Mouse (Mus musculus) ES-E14 (cell line): ENCODE data around the gene Islr.

Experiments
- CHD2 ChIP-seq: IDR thresholded peaks from 2 replicates; pipeline ENCODE4 v1.6.1; 2014; ENCODE audit warnings: mild to moderate bottlenecking, low read depth, low read length, inconsistent platforms
- HCFC1 ChIP-seq: IDR thresholded peaks from 2 replicates; pipeline ENCODE4 v1.6.1; 2012; ENCODE audit warnings: low read length, inconsistent platforms, borderline replicate concordance; ENCODE audit not compliant: insufficient read depth
- MAFK ChIP-seq: IDR thresholded peaks from 2 replicates; pipeline ENCODE4 v1.6.1; 2014; ENCODE audit warnings: mild to moderate bottlenecking, low read depth, low read length, inconsistent platforms; ENCODE audit not compliant: insufficient read depth
- ZC3H11A ChIP-seq: IDR thresholded peaks from 2 replicates; pipeline ENCODE4 v1.6.1; 2012; ENCODE audit warnings: low read depth, mild to moderate bottlenecking, inconsistent platforms, low read length, borderline replicate concordance
- ZNF384 ChIP-seq: IDR thresholded peaks from 2 replicates; pipeline ENCODE4 v1.6.1; 2012; ENCODE audit warnings: low read depth, low read length, inconsistent platforms

DNA sequence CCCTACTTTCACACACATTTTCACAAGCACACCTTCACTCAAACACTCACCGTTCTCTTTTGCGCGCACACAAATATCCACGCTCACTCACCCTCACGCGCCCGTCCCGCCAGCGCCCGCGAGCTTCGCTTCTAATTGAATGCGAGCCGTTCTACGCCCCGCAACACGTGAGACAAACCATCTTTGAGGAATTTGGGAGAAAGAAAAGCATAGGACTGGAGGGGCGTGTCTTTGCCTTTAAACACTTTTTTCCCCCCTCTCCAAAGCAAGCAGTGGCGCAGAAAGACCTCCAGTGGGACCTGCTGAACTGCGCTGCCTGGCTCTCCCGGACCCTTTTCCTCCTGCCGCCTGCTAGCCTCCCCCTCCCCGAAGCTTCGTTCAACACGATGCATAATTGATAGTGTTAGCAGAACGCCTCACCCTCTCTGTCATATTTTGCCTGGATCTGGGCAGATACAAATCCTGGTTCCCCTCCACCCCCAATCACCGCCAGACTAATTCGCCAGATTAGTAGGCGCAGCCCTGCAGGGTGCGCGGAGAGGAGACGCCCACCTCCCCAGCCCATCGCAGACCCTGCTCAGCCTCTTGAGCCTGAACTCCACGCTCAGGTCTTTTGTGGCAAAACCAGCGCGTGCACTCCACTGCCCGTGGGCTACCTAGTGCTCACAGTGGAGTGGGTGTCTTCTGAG lies 2.1 kb downstream of the Islr start:
- TF ChIP-seq ZNF384 (no peak), ZC3H11A (no peak), HCFC1 (no peak), MAFK (no peak), CHD2 (no peak)
